Mouse (Mus musculus) colon, adult 2 months (tissue): ENCODE results near the gene Snrpg. TPM values are rescaled to one million over a fixed set of nuclear protein-coding genes. Genes with fewer than 3 reads are reported as not detected.

ENCODE experiments used
- polyA plus RNA-seq: library from polyadenylated mRNA; depleted of rRNA; stranded (reverse); fragments of >200 nt; gene quantifications from 2 replicates; pipeline ENCODE4 v1.2.3, GENCODE M21; 2012; rRNA removed

Gene Snrpg
- 22.0 and 39.0 TPM in 2 replicates for polyA plus RNA-seq

GRCm38 (mm10) chr6:86370764-86371339 is at the start of gene Snrpg:
Snrpg (plus strand) TSS chr6:86371304.

GRCm38 (mm10) chr6:86365371-86366124 is 5.6 kb upstream of the Snrpg start, which contains the start of gene Fam136a:
Fam136a (plus strand) TSS chr6:86365646.

GRCm38 (mm10) chr6:86396581-86397256 is 25.6 kb downstream of the Snrpg start, which contains the start of gene Pcyox1:
Pcyox1 (minus strand) TSS chr6:86397154.

GRCm38 (mm10) chr6:86404100-86404861 is 33.2 kb downstream of the Snrpg start, which contains the start of gene Tia1:
Tia1 (plus strand) TSS chr6:86404219.

GRCm38 (mm10) chr6:86426358-86426757 is 55.3 kb downstream of the Snrpg start, which contains the start of gene Gm44790:
Gm44790 (plus strand) TSS chr6:86426658.

Other genes starting within 250 kb of the Snrpg start
- 16.9 and 22.8 TPM in 2 replicates for gene Tgfa, start 176.1 kb upstream of the Snrpg start, polyA plus RNA-seq
- gene Fam136a, start 5.7 kb upstream of the Snrpg start, polyA plus RNA-seq, result 21.8 and 29.5 TPM in 2 replicates
- gene Pcyox1, start 25.9 kb downstream of the Snrpg start, polyA plus RNA-seq, result 23.5 and 31.5 TPM in 2 replicates
- 10.0 and 12.4 TPM in 2 replicates for gene Tia1, start 32.9 kb downstream of the Snrpg start, polyA plus RNA-seq
- 12.0 and 12.8 TPM in 2 replicates for gene Gm44790, start 55.4 kb downstream of the Snrpg start, polyA plus RNA-seq
- gene C87436, start 67.1 kb downstream of the Snrpg start, polyA plus RNA-seq, result 7.2 and 7.8 TPM in 2 replicates
- gene Pcbp1, start 155.0 kb downstream of the Snrpg start, polyA plus RNA-seq, result 244 and 278 TPM in 2 replicates